In the genomic region with DNA sequence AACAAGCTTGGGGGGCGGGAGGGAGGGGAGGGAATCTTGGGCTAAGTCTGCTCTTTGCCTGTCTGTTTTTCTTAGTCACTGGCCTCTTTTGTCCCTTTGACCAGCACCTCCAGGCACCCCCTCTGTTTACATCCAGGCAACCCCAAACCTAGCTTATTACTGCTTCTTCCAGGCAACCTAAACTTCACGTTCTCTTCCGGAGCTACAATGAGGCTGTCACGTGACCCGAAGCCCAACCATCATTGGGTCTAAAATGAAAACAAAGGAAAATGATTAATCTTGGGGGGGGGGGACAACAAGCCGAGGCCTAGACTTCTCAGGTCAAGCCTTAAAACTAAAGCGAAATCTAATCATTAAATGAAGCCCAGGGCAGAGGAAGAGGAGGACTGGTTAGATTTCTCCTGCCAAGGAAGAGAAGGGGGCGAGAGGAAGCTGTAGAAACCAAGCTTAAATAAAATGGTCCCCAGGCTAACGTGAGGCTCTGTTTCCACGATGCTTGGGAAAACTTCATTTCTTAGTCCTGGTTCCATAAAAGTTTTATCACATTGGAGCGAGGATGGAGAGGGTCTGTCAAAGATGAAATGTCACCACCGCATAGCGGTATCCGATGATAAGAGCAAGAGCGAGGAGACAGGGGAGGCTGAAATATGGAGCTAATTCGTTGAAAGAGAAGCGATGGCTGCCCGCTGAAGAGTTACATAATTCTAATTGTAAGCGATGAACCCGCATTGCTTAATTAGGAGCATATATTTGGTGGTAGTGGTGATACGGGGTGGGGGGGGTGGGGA, we compare ENCODE assay signal across 10 mouse cellular contexts. TPM values are rescaled to one million over a fixed set of nuclear protein-coding genes. Genes with fewer than 3 reads are reported as not detected.
DNase-seq lines count a peak whose midpoint lies in the region; ATAC-seq and TF ChIP-seq lines count a peak whose summit lies in the region.
"Had no signal": no experiment of that assay in that cellular context is flagged by ENCODE, and none has a peak within 500 bp of the region (broad histone marks: within the 10 kb centered on the region; RNA-seq: fewer than 3 reads in every experiment).

No protein-coding gene starts in this region.

- H3K4me1 ChIP-seq in lung, embryonic 14.5 days (ENCODE audit: insufficient read depth) = peaks cover 27% of the 10 kb centered on the region
- H3K4me1 ChIP-seq in hindbrain, embryonic 12.5 days = peaks cover 46% of the 10 kb centered on the region
- H3K4me1 ChIP-seq in stomach, embryonic 15.5 days = peaks cover 46% of the 10 kb centered on the region

- H3K27me3 ChIP-seq in lung, embryonic 14.5 days (ENCODE audit: insufficient read depth, low read length) = peaks cover 17% of the 10 kb centered on the region
- H3K27me3 ChIP-seq in hindbrain, embryonic 12.5 days = peaks cover 84% of the 10 kb centered on the region
- H3K27me3 ChIP-seq in stomach, embryonic 15.5 days (replicated peaks) = peaks cover 29% of the 10 kb centered on the region

- H3K4me3 ChIP-seq in lung, embryonic 14.5 days (ENCODE audit: low read depth, low read length) = peak overlapping the region; percentile 27; the same call in 1 of the 2 replicates
- H3K4me3 ChIP-seq in hindbrain, embryonic 12.5 days = peak overlapping the region; percentile 24
- no peak overlapping the region for H3K4me3 ChIP-seq in stomach, embryonic 15.5 days (replicated peaks)

- no peak for ATAC-seq in lung, embryonic 14.5 days (ENCODE audit: insufficient read depth)
- ATAC-seq in hindbrain, embryonic 12.5 days (ENCODE audit: low FRiP score) = no peak
- no peak for ATAC-seq in stomach, embryonic 15.5 days (ENCODE audit: insufficient read depth, low FRiP score, low read depth)
- ATAC-seq in granulocyte monocyte progenitor cell, adult 5-6 weeks (replicated peaks; ENCODE audit: poor library complexity, severe bottlenecking) = no peak

- WGBS in lung, embryonic 14.5 days = 15% methylated on average over 21 of the region's 21 CpGs
- WGBS in hindbrain, embryonic 12.5 days = 6% methylated on average over 21 of the region's 21 CpGs
- WGBS in stomach, embryonic 15.5 days = 18% methylated on average over 21 of the region's 21 CpGs

- peak; percentile 88 for DNase-seq in lung, embryonic 14.5 days
- no peak for DNase-seq in lung, postnatal 25 days (ENCODE audit: low spot score)
- peak; percentile 86 for DNase-seq in kidney, postnatal 10 days
- DNase-seq in left cerebral cortex, postnatal 25 days (ENCODE audit: low spot score in 2 of 2) = no peak
- DNase-seq in urinary bladder, adult 2 months (ENCODE audit: low spot score) = no peak

- H3K36me3 ChIP-seq in lung, embryonic 14.5 days (ENCODE audit: insufficient read depth) = peaks cover 35% of the 10 kb centered on the region
- H3K36me3 ChIP-seq in hindbrain, embryonic 12.5 days = no peaks in the 10 kb centered on the region
- no peaks in the 10 kb centered on the region for H3K36me3 ChIP-seq in stomach, embryonic 15.5 days

- H3K9me3 ChIP-seq in lung, embryonic 14.5 days (ENCODE audit: low read depth, low read length) = no peaks in the 10 kb centered on the region
- H3K9me3 ChIP-seq in hindbrain, embryonic 12.5 days (replicated peaks) = no peaks in the 10 kb centered on the region
- H3K9me3 ChIP-seq in stomach, embryonic 15.5 days = no peaks in the 10 kb centered on the region

- TF ChIP-seq CTCF in lung, embryonic 14.5 days (IDR thresholded peaks at IDR 0.05; ENCODE audit: low read depth) = no peak

- H3K9ac ChIP-seq in lung, embryonic 14.5 days = peak overlapping the region; percentile 32
- peak overlapping the region; percentile 57 for H3K9ac ChIP-seq in hindbrain, embryonic 12.5 days
- no peak overlapping the region for H3K9ac ChIP-seq in stomach, embryonic 15.5 days
- H3K9ac ChIP-seq: liver, embryonic 14.5 days had no signal

- intact Hi-C loops in left cerebral cortex, postnatal 25 days (cut with DNase I) = no loop called here

- peak overlapping the region; percentile 83 for H3K4me2 ChIP-seq in lung, embryonic 14.5 days
- H3K4me2 ChIP-seq in hindbrain, embryonic 12.5 days (replicated peaks) = peak overlapping the region; percentile 47
- peak overlapping the region; percentile 34; the same call in 1 of the 2 replicates for H3K4me2 ChIP-seq in stomach, embryonic 15.5 days

- H3K27ac ChIP-seq in lung, embryonic 14.5 days (ENCODE audit: low read depth) = peak overlapping the region; percentile 98
- peak overlapping the region; percentile 96 for H3K27ac ChIP-seq in hindbrain, embryonic 12.5 days
- peak overlapping the region; percentile 98 for H3K27ac ChIP-seq in stomach, embryonic 15.5 days
- H3K27ac ChIP-seq: liver, embryonic 14.5 days had no signal

RNA-seq across cellular contexts. Expression of a gene that starts 2.0 kb away (rescaled TPM):
- polyA plus RNA-seq in lung, embryonic 14.5 days (2014; fragmentation: Nextera tagmentation; extraction: Ambion mirVana) = 48.9 and 51.6 TPM in 2 replicates
- polyA plus RNA-seq in hindbrain, embryonic 12.5 days (2016; fragmentation: Nextera tagmentation; extraction: Ambion mirVana) = 58.2 and 73.9 TPM in 2 replicates
- 20.3 and 21.0 TPM in 2 replicates for polyA plus RNA-seq in stomach, embryonic 15.5 days (2015; fragmentation: Nextera tagmentation; extraction: Ambion mirVana)
- total RNA-seq in left cerebral cortex, postnatal 25 days (2021) = not detected
- 14.3 and 18.1 TPM in 2 replicates for polyA plus RNA-seq in urinary bladder, adult 2 months (2012; rRNA removed)
- total RNA-seq in granulocyte monocyte progenitor cell, adult 5-6 weeks (2014; fragmentation: Nextera tagmentation) = 1.7 TPM in 1 of 2 replicates, not detected in the other
- 0.26 TPM in 1 of 2 replicates, not detected in the other for total RNA-seq in granulocyte monocyte progenitor cell, adult 5-6 weeks (2017)

RNA-seq across cellular contexts. Expression of a gene that starts 17.2 kb away (rescaled TPM):
- polyA plus RNA-seq in lung, embryonic 14.5 days (2014; fragmentation: Nextera tagmentation; extraction: Ambion mirVana) = 0.08 TPM in 1 of 2 replicates, not detected in the other
- 0.82 and 2.2 TPM in 2 replicates for polyA plus RNA-seq in hindbrain, embryonic 12.5 days (2016; fragmentation: Nextera tagmentation; extraction: Ambion mirVana)
- polyA plus RNA-seq in stomach, embryonic 15.5 days (2015; fragmentation: Nextera tagmentation; extraction: Ambion mirVana) = 0.10 TPM in 1 of 2 replicates, not detected in the other
- not detected for total RNA-seq in left cerebral cortex, postnatal 25 days (2021)
- polyA plus RNA-seq in urinary bladder, adult 2 months (2012; rRNA removed) = 0.16 and 0.17 TPM in 2 replicates
- not detected in 2 replicates for total RNA-seq in granulocyte monocyte progenitor cell, adult 5-6 weeks (2014; fragmentation: Nextera tagmentation)
- total RNA-seq in granulocyte monocyte progenitor cell, adult 5-6 weeks (2017) = not detected in 2 replicates
- total RNA-seq: heart, postnatal 25 days had no signal

RNA-seq across cellular contexts. Expression of a gene that starts 25.2 kb away (rescaled TPM):
- 3.9 and 6.3 TPM in 2 replicates for polyA plus RNA-seq in lung, embryonic 14.5 days (2014; fragmentation: Nextera tagmentation; extraction: Ambion mirVana)
- 15.3 and 19.3 TPM in 2 replicates for polyA plus RNA-seq in hindbrain, embryonic 12.5 days (2016; fragmentation: Nextera tagmentation; extraction: Ambion mirVana)
- polyA plus RNA-seq in stomach, embryonic 15.5 days (2015; fragmentation: Nextera tagmentation; extraction: Ambion mirVana) = 2.5 and 2.7 TPM in 2 replicates
- not detected for total RNA-seq in left cerebral cortex, postnatal 25 days (2021)
- 11.4 and 11.8 TPM in 2 replicates for polyA plus RNA-seq in urinary bladder, adult 2 months (2012; rRNA removed)
- total RNA-seq in granulocyte monocyte progenitor cell, adult 5-6 weeks (2014; fragmentation: Nextera tagmentation) = 1.5 and 7.8 TPM in 2 replicates
- 0.05 and 0.56 TPM in 2 replicates for total RNA-seq in granulocyte monocyte progenitor cell, adult 5-6 weeks (2017)

RNA-seq across cellular contexts. Expression of a gene that starts 30.3 kb away (rescaled TPM):
- polyA plus RNA-seq in lung, embryonic 14.5 days (2014; fragmentation: Nextera tagmentation; extraction: Ambion mirVana) = 3.8 and 3.9 TPM in 2 replicates
- polyA plus RNA-seq in hindbrain, embryonic 12.5 days (2016; fragmentation: Nextera tagmentation; extraction: Ambion mirVana) = 7.7 and 8.1 TPM in 2 replicates
- 3.4 and 3.6 TPM in 2 replicates for polyA plus RNA-seq in stomach, embryonic 15.5 days (2015; fragmentation: Nextera tagmentation; extraction: Ambion mirVana)
- total RNA-seq in left cerebral cortex, postnatal 25 days (2021) = not detected
- 6.8 and 7.6 TPM in 2 replicates for polyA plus RNA-seq in urinary bladder, adult 2 months (2012; rRNA removed)
- 2.6 and 3.8 TPM in 2 replicates for total RNA-seq in granulocyte monocyte progenitor cell, adult 5-6 weeks (2014; fragmentation: Nextera tagmentation)
- total RNA-seq in granulocyte monocyte progenitor cell, adult 5-6 weeks (2017) = 1.9 and 2.3 TPM in 2 replicates

RNA-seq across cellular contexts. Expression of a gene that starts 45.2 kb away (rescaled TPM):
- 65.9 and 76.1 TPM in 2 replicates for polyA plus RNA-seq in lung, embryonic 14.5 days (2014; fragmentation: Nextera tagmentation; extraction: Ambion mirVana)
- polyA plus RNA-seq in hindbrain, embryonic 12.5 days (2016; fragmentation: Nextera tagmentation; extraction: Ambion mirVana) = 74.3 and 126 TPM in 2 replicates
- polyA plus RNA-seq in stomach, embryonic 15.5 days (2015; fragmentation: Nextera tagmentation; extraction: Ambion mirVana) = 17.6 and 17.9 TPM in 2 replicates
- not detected for total RNA-seq in left cerebral cortex, postnatal 25 days (2021)
- polyA plus RNA-seq in urinary bladder, adult 2 months (2012; rRNA removed) = 5.8 and 7.4 TPM in 2 replicates
- total RNA-seq in granulocyte monocyte progenitor cell, adult 5-6 weeks (2014; fragmentation: Nextera tagmentation) = not detected in 2 replicates
- total RNA-seq in granulocyte monocyte progenitor cell, adult 5-6 weeks (2017) = 0.05 TPM in 1 of 2 replicates, not detected in the other

Comparison
In these comparisons a context has a peak if more than half of its experiments do, and no peak if none do; other contexts are left out.
1. DNase-seq: peak in lung, embryonic 14.5 days (single experiment) and kidney, postnatal 10 days (single experiment); none in lung, postnatal 25 days (single experiment), left cerebral cortex, postnatal 25 days (0 of 2) and urinary bladder, adult 2 months (single experiment).
2. Peak in every context shown above with its lines, with median percentiles within 50 percentile points of each other: H3K27ac ChIP-seq and H3K4me2 ChIP-seq.